ENCODE assay signal across 13 mouse cellular contexts in genomic region chr19:56300835-56301234, GRCm38 (mm10). TPM values are rescaled to one million over a fixed set of nuclear protein-coding genes. Genes with fewer than 3 reads are reported as not detected.
DNase-seq lines count a peak whose midpoint lies in the region; ATAC-seq lines count a peak whose summit lies in the region.
"Had no signal": no experiment of that assay in that cellular context is flagged by ENCODE, and none has a peak within 500 bp of the region (broad histone marks: within the 10 kb centered on the region; RNA-seq: fewer than 3 reads in every experiment).

No protein-coding gene starts in this region.

- DNase-seq in cerebellum, postnatal 10 days = peak; percentile 74 to 82
- no peak for DNase-seq in cerebellum, adult 9-11 months
- DNase-seq in layer of hippocampus, adult 8-10 months (ENCODE audit: low spot score in 2 of 2) = peak; percentile 14
- DNase-seq in layer of hippocampus, postnatal 25 days (ENCODE audit: extremely low spot score in 1 of 2, low spot score in 1 of 2) = no peak
- peak; percentile 72 for DNase-seq in embryonic facial prominence, embryonic 14.5 days (ENCODE audit: low spot score)
- peak; percentile 29 for DNase-seq in heart, postnatal 4 days
- DNase-seq in urinary bladder, postnatal 14 days (ENCODE audit: low spot score) = no peak
- DNase-seq: liver, postnatal 0 days had no signal

- no peak overlapping the region for H3K27ac ChIP-seq in embryonic facial prominence, embryonic 14.5 days (replicated peaks; ENCODE audit: low read depth, low read length)
- no peak overlapping the region for H3K27ac ChIP-seq in neural tube, embryonic 15.5 days (replicated peaks)
- H3K27ac ChIP-seq: midbrain, embryonic 10.5 days had no signal

- H3K27me3 ChIP-seq in embryonic facial prominence, embryonic 14.5 days (replicated peaks; ENCODE audit: control insufficient read depth, insufficient read depth, low read length) = no peaks in the 10 kb centered on the region
- no peaks in the 10 kb centered on the region for H3K27me3 ChIP-seq in neural tube, embryonic 15.5 days (replicated peaks)

- no peak overlapping the region for H3K9ac ChIP-seq in embryonic facial prominence, embryonic 14.5 days (ENCODE audit: low read depth, low read length)
- no peak overlapping the region for H3K9ac ChIP-seq in neural tube, embryonic 15.5 days (replicated peaks)
- H3K9ac ChIP-seq: liver, postnatal 0 days had no signal

- no peak overlapping the region for H3K4me3 ChIP-seq in embryonic facial prominence, embryonic 14.5 days (ENCODE audit: low read depth, low read length)
- H3K4me3 ChIP-seq in neural tube, embryonic 15.5 days (replicated peaks) = no peak overlapping the region
- H3K4me3 ChIP-seq: midbrain, embryonic 10.5 days had no signal

- ATAC-seq in embryonic facial prominence, embryonic 14.5 days (ENCODE audit: low read depth) = peak; percentile 85
- no peak for ATAC-seq in neural tube, embryonic 15.5 days (ENCODE audit: low FRiP score)
- ATAC-seq: liver, postnatal 0 days had no signal

- no peaks in the 10 kb centered on the region for H3K36me3 ChIP-seq in embryonic facial prominence, embryonic 14.5 days (ENCODE audit: control insufficient read depth, insufficient read depth, low read length)
- H3K36me3 ChIP-seq in neural tube, embryonic 15.5 days = no peaks in the 10 kb centered on the region
- H3K36me3 ChIP-seq: midbrain, embryonic 10.5 days had no signal

- no peak overlapping the region for H3K4me2 ChIP-seq in embryonic facial prominence, embryonic 14.5 days (ENCODE audit: low read depth, low read length)
- H3K4me2 ChIP-seq in neural tube, embryonic 15.5 days = no peak overlapping the region

- 58% methylated on average over 11 of the region's 11 CpGs for WGBS in embryonic facial prominence, embryonic 14.5 days
- WGBS in neural tube, embryonic 15.5 days = 57% methylated on average over 11 of the region's 11 CpGs

- no peaks in the 10 kb centered on the region for H3K9me3 ChIP-seq in embryonic facial prominence, embryonic 14.5 days (ENCODE audit: control insufficient read depth, low read length)
- no peaks in the 10 kb centered on the region for H3K9me3 ChIP-seq in neural tube, embryonic 15.5 days (replicated peaks)
- H3K9me3 ChIP-seq: midbrain, embryonic 10.5 days had no signal

- peaks cover 6% of the 10 kb centered on the region; the same call in 1 of the 2 replicates for H3K4me1 ChIP-seq in embryonic facial prominence, embryonic 14.5 days (ENCODE audit: control insufficient read depth, insufficient read depth, low read length)
- H3K4me1 ChIP-seq in neural tube, embryonic 15.5 days = 0 out of 2 replicates have a peak, but pooled peaks cover 7% of the 10 kb centered on the region

RNA-seq across cellular contexts. Expression of gene Habp2, which starts 13.9 kb away (rescaled TPM):
- total RNA-seq in layer of hippocampus, adult 8-10 months (2022) = not detected
- not detected for total RNA-seq in layer of hippocampus, postnatal 25 days (2021)
- polyA plus RNA-seq in embryonic facial prominence, embryonic 14.5 days (2014; fragmentation: Nextera tagmentation; extraction: Ambion mirVana) = 0.26 and 0.54 TPM in 2 replicates
- not detected for total RNA-seq in heart, postnatal 4 days (2021)
- polyA plus RNA-seq in neural tube, embryonic 15.5 days (2015; fragmentation: Nextera tagmentation; extraction: Ambion mirVana) = 0.06 and 0.65 TPM in 2 replicates
- polyA plus RNA-seq: brain, embryonic 14.5 days; cortical plate, adult 2 months; forebrain, embryonic 11.5 days had no signal

Comparison
In these comparisons a context has a peak if more than half of its experiments do, and no peak if none do; other contexts are left out.
1. DNase-seq: peak in cerebellum, postnatal 10 days (2 of 2), layer of hippocampus, adult 8-10 months (2 of 2), embryonic facial prominence, embryonic 14.5 days (single experiment) and heart, postnatal 4 days (single experiment); none in cerebellum, adult 9-11 months (single experiment), layer of hippocampus, postnatal 25 days (0 of 2) and urinary bladder, postnatal 14 days (single experiment).